Mouse (Mus musculus) kidney, embryonic 16.5 days (tissue): ENCODE measurements at regions not wholly inside any gene's neighbourhood (a gene's known extent, or its start where the extent isn't known, plus 50 kb on each side); places are given as distances from the start of the nearest gene placed in this dataset.

Experiments
- ATAC-seq: fragments of 200-750 bp; cut with Nextera tagmentation; 2 replicates; pipeline ENCODE4 v1.8.0; 2017; ENCODE audit warnings: moderate TSS enrichment; ENCODE audit not compliant: low FRiP score, low TSS enrichment
- H3K27ac ChIP-seq: fragments of 300-500 bp; sonication (generic); 2 replicates; pipeline ENCODE4 v1.5.1; 2014; ENCODE audit warnings: low read length
- H3K27me3 ChIP-seq: fragments of 300-500 bp; sonication (generic); 2 replicates; pipeline ENCODE4 v1.6.1; 2014; ENCODE audit warnings: low read length, control low read depth, mixed read lengths; ENCODE audit not compliant: insufficient read depth
- H3K36me3 ChIP-seq: fragments of 300-500 bp; sonication (generic); 2 replicates; pipeline ENCODE4 v1.6.1; 2014; ENCODE audit warnings: low read length, control low read depth, mixed read lengths; ENCODE audit not compliant: insufficient read depth
- H3K4me1 ChIP-seq: fragments of 300-500 bp; sonication (generic); 2 replicates; pipeline ENCODE4 v1.6.1; 2014; ENCODE audit warnings: low read length, control low read depth, mixed read lengths; ENCODE audit not compliant: insufficient read depth
- H3K4me2 ChIP-seq: fragments of 300-500 bp; sonication (generic); replicated peaks from 2 replicates; pipeline ENCODE4 v1.6.1; 2014; ENCODE audit warnings: low read depth, low read length
- H3K4me3 ChIP-seq: fragments of 300-500 bp; sonication (generic); 2 replicates; pipeline ENCODE4 v1.5.1; 2014; ENCODE audit warnings: mild to moderate bottlenecking, low read length
- H3K9ac ChIP-seq: fragments of 300-500 bp; sonication (generic); replicated peaks from 2 replicates; pipeline ENCODE4 v1.6.1; 2014; ENCODE audit warnings: low read length
- H3K9me3 ChIP-seq: fragments of 300-500 bp; sonication (generic); 2 replicates; pipeline ENCODE4 v1.6.1; 2016; ENCODE audit warnings: low read length, control low read depth
- WGBS: fragments of 180-500 bp; shearing (Covaris S2); extraction: QIAGEN DNeasy Blood & Tissue Kit; methylation state at CpG from one replicate; pipeline ENCODE4 v1.1.7; 2014; 5-methylcytosine and 5-hydroxymethylcytosine counted together

- Histone ChIP-seq H3K9ac (no peak overlapping the region), H3K27me3 (no peaks in the 10 kb centered on the region), H3K4me3 (no peak overlapping the region), H3K27ac (no peak overlapping the region), H3K9me3 (no peaks in the 10 kb centered on the region), H3K36me3 (no peaks in the 10 kb centered on the region), H3K4me2 (no peak overlapping the region), H3K4me1 (no peaks in the 10 kb centered on the region)
- WGBS, result 71% methylated on average over 3 of the region's 3 CpGs
- ATAC-seq, result no peak
Observed at GRCm38 (mm10) chr3:133624079-133624875, 79.3 kb upstream of the Tet2 start.

- H3K9me3 ChIP-seq, result no peaks in the 10 kb centered on the region
- no peaks in the 10 kb centered on the region for H3K36me3 ChIP-seq
- H3K27me3 ChIP-seq, result no peaks in the 10 kb centered on the region
- ATAC-seq, result no peak
- WGBS, result 95% methylated on average over 3 of the region's 3 CpGs
- no peak overlapping the region for H3K27ac ChIP-seq
- no peak overlapping the region for H3K9ac ChIP-seq
- H3K4me2 ChIP-seq, result no peak overlapping the region
- no peak overlapping the region for H3K4me3 ChIP-seq
- H3K4me1 ChIP-seq, result no peaks in the 10 kb centered on the region
Observed at GRCm38 (mm10) chr3:133625046-133625445, 80.1 kb upstream of the Tet2 start.

GRCm38 (mm10) chr3:133626442-133626841 lies 81.5 kb upstream of the Tet2 start:
- 50% methylated on average over 1 of the region's 1 CpGs for WGBS
- no peaks in the 10 kb centered on the region for H3K9me3 ChIP-seq
- no peaks in the 10 kb centered on the region for H3K4me1 ChIP-seq
- no peak overlapping the region for H3K4me2 ChIP-seq
- ATAC-seq, result no peak
- H3K9ac ChIP-seq, result no peak overlapping the region
- H3K27ac ChIP-seq, result no peak overlapping the region
- H3K36me3 ChIP-seq, result no peaks in the 10 kb centered on the region
- no peaks in the 10 kb centered on the region for H3K27me3 ChIP-seq
- H3K4me3 ChIP-seq, result no peak overlapping the region

- Histone ChIP-seq H3K4me2 (no peak overlapping the region), H3K27me3 (no peaks in the 10 kb centered on the region), H3K36me3 (no peaks in the 10 kb centered on the region), H3K4me1 (no peaks in the 10 kb centered on the region), H3K27ac (no peak overlapping the region), H3K9me3 (no peaks in the 10 kb centered on the region), H3K9ac (no peak overlapping the region), H3K4me3 (no peak overlapping the region)
- 55% methylated on average over 3 of the region's 3 CpGs for WGBS
- no peak for ATAC-seq
Observed at GRCm38 (mm10) chr3:133627116-133627844, 82.3 kb upstream of the Tet2 start.

GRCm38 (mm10) chr3:133634306-133634705 lies 89.4 kb upstream of the Tet2 start:
- Histone ChIP-seq H3K9me3 (no peaks in the 10 kb centered on the region), H3K9ac (no peak overlapping the region), H3K4me1 (no peaks in the 10 kb centered on the region), H3K4me2 (no peak overlapping the region), H3K4me3 (no peak overlapping the region), H3K27ac (no peak overlapping the region), H3K36me3 (no peaks in the 10 kb centered on the region), H3K27me3 (no peaks in the 10 kb centered on the region)
- WGBS, result 86% methylated on average over 5 of the region's 5 CpGs
- ATAC-seq, result no peak

GRCm38 (mm10) chr3:133645604-133646003 lies 100.7 kb upstream of the Tet2 start:
- H3K27ac ChIP-seq, result no peak overlapping the region
- H3K9me3 ChIP-seq, result no peaks in the 10 kb centered on the region
- no peak overlapping the region for H3K4me2 ChIP-seq
- H3K36me3 ChIP-seq, result no peaks in the 10 kb centered on the region
- no peaks in the 10 kb centered on the region for H3K27me3 ChIP-seq
- H3K4me3 ChIP-seq, result no peak overlapping the region
- H3K4me1 ChIP-seq, result no peaks in the 10 kb centered on the region
- WGBS, result 95% methylated on average over 1 of the region's 1 CpGs
- no peak for ATAC-seq
- H3K9ac ChIP-seq, result no peak overlapping the region

- Histone ChIP-seq H3K4me1 (no peaks in the 10 kb centered on the region), H3K27me3 (no peaks in the 10 kb centered on the region), H3K27ac (no peak overlapping the region), H3K9ac (no peak overlapping the region), H3K9me3 (no peaks in the 10 kb centered on the region), H3K36me3 (no peaks in the 10 kb centered on the region), H3K4me3 (no peak overlapping the region), H3K4me2 (no peak overlapping the region)
- 71% methylated on average over 7 of the region's 7 CpGs for WGBS
- ATAC-seq, result no peak; the same call in 1 of the 2 replicates
Observed at GRCm38 (mm10) chr3:133646449-133647059, 101.6 kb upstream of the Tet2 start.

GRCm38 (mm10) chr3:133650025-133650424 lies 105.1 kb upstream of the Tet2 start:
- Histone ChIP-seq H3K4me3 (no peak overlapping the region), H3K9me3 (no peaks in the 10 kb centered on the region), H3K36me3 (no peaks in the 10 kb centered on the region), H3K27ac (no peak overlapping the region), H3K9ac (no peak overlapping the region), H3K4me1 (no peaks in the 10 kb centered on the region), H3K27me3 (no peaks in the 10 kb centered on the region), H3K4me2 (no peak overlapping the region)
- no peak for ATAC-seq

GRCm38 (mm10) chr3:133651996-133652395 lies 107.1 kb upstream of the Tet2 start:
- no peaks in the 10 kb centered on the region for H3K27me3 ChIP-seq
- no peak overlapping the region for H3K4me2 ChIP-seq
- no peaks in the 10 kb centered on the region for H3K36me3 ChIP-seq
- 79% methylated on average over 4 of the region's 4 CpGs for WGBS
- H3K9ac ChIP-seq, result no peak overlapping the region
- no peaks in the 10 kb centered on the region for H3K4me1 ChIP-seq
- no peak overlapping the region for H3K4me3 ChIP-seq
- no peak for ATAC-seq
- H3K9me3 ChIP-seq, result no peaks in the 10 kb centered on the region
- H3K27ac ChIP-seq, result no peak overlapping the region

GRCm38 (mm10) chr3:133659759-133660158 lies 114.8 kb upstream of the Tet2 start:
- no peaks in the 10 kb centered on the region for H3K36me3 ChIP-seq
- H3K4me2 ChIP-seq, result no peak overlapping the region
- no peak for ATAC-seq
- no peaks in the 10 kb centered on the region for H3K27me3 ChIP-seq
- H3K27ac ChIP-seq, result no peak overlapping the region
- H3K4me1 ChIP-seq, result no peaks in the 10 kb centered on the region
- no peaks in the 10 kb centered on the region for H3K9me3 ChIP-seq
- no peak overlapping the region for H3K9ac ChIP-seq
- no peak overlapping the region for H3K4me3 ChIP-seq
- WGBS, result 89% methylated on average over 8 of the region's 8 CpGs
